Mouse (Mus musculus): ENCODE data around the gene Slc22a16.
"Not testable (repeated sequence)": the region's sequence is repeated elsewhere in the genome, so short reads cannot be mapped to it uniquely, and the experiment has no call there.

Slc22a16 gene

GRCm38 (mm10) chr10:40570036-40570435, at the start of gene Slc22a16:
Slc22a16 (plus strand) TSS chr10:40570336.
- no peak for DNase-seq

- DNase-seq = no peak
Measured at GRCm38 (mm10) chr10:40521579-40521978, 48.6 kb upstream of the Slc22a16 start.

- DNase-seq = no peak
Measured at GRCm38 (mm10) chr10:40523312-40523975, 46.7 kb upstream of the Slc22a16 start.

GRCm38 (mm10) chr10:40524032-40524806, 45.9 kb upstream of the Slc22a16 start:
- DNase-seq = peak in 1 of 2 experiments; percentile 41

GRCm38 (mm10) chr10:40524991-40525390, 45.1 kb upstream of the Slc22a16 start:
- DNase-seq = peak in 1 of 2 experiments; percentile 54

GRCm38 (mm10) chr10:40525616-40526155, 44.5 kb upstream of the Slc22a16 start:
- no peak for DNase-seq

GRCm38 (mm10) chr10:40526301-40526761, 43.8 kb upstream of the Slc22a16 start:
- no peak for DNase-seq

- DNase-seq = no peak
Measured at GRCm38 (mm10) chr10:40526986-40527385, 43.1 kb upstream of the Slc22a16 start.

- peak in 1 of 2 experiments; percentile 33 for DNase-seq
Measured at GRCm38 (mm10) chr10:40527573-40527972, 42.6 kb upstream of the Slc22a16 start.

- DNase-seq = no peak
Measured at GRCm38 (mm10) chr10:40528668-40529067, 41.5 kb upstream of the Slc22a16 start.

- peak; percentile 54 to 55 for DNase-seq
Measured at GRCm38 (mm10) chr10:40529617-40530016, 40.5 kb upstream of the Slc22a16 start.

- DNase-seq = no peak
Measured at GRCm38 (mm10) chr10:40530661-40531060, 39.5 kb upstream of the Slc22a16 start.

GRCm38 (mm10) chr10:40532586-40532985, 37.5 kb upstream of the Slc22a16 start:
- not testable (repeated sequence) for DNase-seq

- no peak for DNase-seq
Measured at GRCm38 (mm10) chr10:40541351-40541750, 28.8 kb upstream of the Slc22a16 start.

- DNase-seq = no peak
Measured at GRCm38 (mm10) chr10:40549317-40549716, 20.8 kb upstream of the Slc22a16 start.

GRCm38 (mm10) chr10:40551801-40552200, 18.3 kb upstream of the Slc22a16 start:
- no peak for DNase-seq

- not testable (repeated sequence) for DNase-seq
Measured at GRCm38 (mm10) chr10:40565695-40566094, 4.4 kb upstream of the Slc22a16 start.

- no peak for DNase-seq
Measured at GRCm38 (mm10) chr10:40575912-40576634, 5.9 kb downstream of the Slc22a16 start.

GRCm38 (mm10) chr10:40583584-40584255, 13.6 kb downstream of the Slc22a16 start:
- no peak for DNase-seq

- DNase-seq = no peak
Measured at GRCm38 (mm10) chr10:40592186-40592585, 22.1 kb downstream of the Slc22a16 start.

- peak in 1 of 2 experiments; percentile 20 for DNase-seq
Measured at GRCm38 (mm10) chr10:40597177-40597576, 27.0 kb downstream of the Slc22a16 start.

- no peak for DNase-seq
Measured at GRCm38 (mm10) chr10:40604706-40605394, 34.7 kb downstream of the Slc22a16 start.

Data from lung, adult 18-20 months (tissue).